Mouse (Mus musculus) hindbrain, postnatal 0 days (tissue): ENCODE data around the gene Aqp7. TPM values are rescaled to one million over a fixed set of nuclear protein-coding genes. Genes with fewer than 3 reads are reported as not detected.
A peak's percentile ranks its signal among the peaks of the same experiment; 100 is the strongest.

Experiments
- ATAC-seq: fragments of 200-750 bp; cut with Nextera tagmentation; 2 replicates; pipeline ENCODE4 v1.8.0; 2017; ENCODE audit warnings: mild to moderate bottlenecking, moderate TSS enrichment, moderate library complexity
- DNase-seq: peaks from one replicate; pipeline ENCODE4 v3.0.0-alpha.2; 2015; ENCODE audit warnings: low spot score
- H3K27ac ChIP-seq: fragments of 300-500 bp; sonication (generic); 2 replicates; pipeline ENCODE4 v1.5.1; 2014; ENCODE audit warnings: mild to moderate bottlenecking
- H3K27me3 ChIP-seq: fragments of 300-500 bp; sonication (generic); 2 replicates; pipeline ENCODE4 v1.6.1; 2014; ENCODE audit warnings: low read length, mixed read lengths; ENCODE audit not compliant: insufficient read depth
- H3K36me3 ChIP-seq: fragments of 300-500 bp; sonication (generic); 2 replicates; pipeline ENCODE4 v1.6.1; 2014; ENCODE audit warnings: low read length, mixed read lengths; ENCODE audit not compliant: insufficient read depth
- H3K4me1 ChIP-seq: fragments of 300-500 bp; sonication (generic); 2 replicates; pipeline ENCODE4 v1.6.1; 2014; ENCODE audit warnings: antibody characterized with exemption, low read length, mixed read lengths; ENCODE audit not compliant: insufficient read depth
- H3K4me2 ChIP-seq: fragments of 300-500 bp; sonication (generic); 2 replicates; pipeline ENCODE4 v1.6.1; 2014; ENCODE audit warnings: low read depth, mild to moderate bottlenecking, low read length, moderate library complexity, mixed read lengths
- H3K4me3 ChIP-seq: fragments of 300-500 bp; sonication (generic); 2 replicates; pipeline ENCODE4 v1.5.1; 2014; ENCODE audit warnings: low read length
- H3K9ac ChIP-seq: fragments of 300-500 bp; sonication (generic); replicated peaks from 2 replicates; pipeline ENCODE4 v1.6.1; 2014; ENCODE audit warnings: mild to moderate bottlenecking, low read length, moderate library complexity, mixed read lengths
- H3K9me3 ChIP-seq: fragments of 300-500 bp; sonication (generic); 2 replicates; pipeline ENCODE4 v1.6.1; 2016; ENCODE audit warnings: low read length, mixed read lengths
- CTCF ChIP-seq: IDR thresholded peaks from 2 replicates; pipeline ENCODE4 v1.5.1; 2016; ENCODE audit warnings: antibody characterized with exemption, control low read depth, low read depth
- WGBS: fragments of 180-500 bp; shearing (Covaris S2); extraction: QIAGEN DNeasy Blood & Tissue Kit; methylation state at CpG from one replicate; pipeline ENCODE4 v1.1.7; 2014; 5-methylcytosine and 5-hydroxymethylcytosine counted together
- polyA plus RNA-seq: library from polyadenylated mRNA; unstranded; fragments of >200 nt; fragmentation: Nextera tagmentation; extraction: Ambion mirVana; gene quantifications from 2 replicates; pipeline ENCODE4 v1.2.1, GENCODE M21; 2015
- total RNA-seq: library from RNA; depleted of rRNA; stranded (reverse); fragments of >200 nt; gene quantifications from 2 replicates; pipeline ENCODE4 v1.2.3, GENCODE M21; 2014

Aqp7 gene
- total and polyA plus RNA-seq, 2 experiments from 2014 or later = 0.06 TPM; not detected in 1

GRCm38 (mm10) chr4:41037942-41038341, 10.0 kb downstream of the Aqp7 start:
- Histone ChIP-seq H3K36me3 (no peaks in the 10 kb centered on the region), H3K9ac (no peak overlapping the region), H3K4me3 (no peak overlapping the region), H3K4me2 (no peak overlapping the region), H3K27me3 (no peaks in the 10 kb centered on the region), H3K9me3 (no peaks in the 10 kb centered on the region), H3K4me1 (no peaks in the 10 kb centered on the region), H3K27ac (no peak overlapping the region)
- no peak for TF ChIP-seq CTCF
- DNase-seq (no peak), ATAC-seq (no peak)
- 65% methylated on average over 3 of the region's 3 CpGs for WGBS

- H3K36me3 ChIP-seq = no peaks in the 10 kb centered on the region
- no peak overlapping the region for H3K9ac ChIP-seq
- H3K4me1 ChIP-seq = no peaks in the 10 kb centered on the region
- H3K4me3 ChIP-seq = no peak overlapping the region
- no peaks in the 10 kb centered on the region for H3K9me3 ChIP-seq
- H3K27ac ChIP-seq = no peak overlapping the region
- ATAC-seq = no peak
- 86% methylated on average over 3 of the region's 3 CpGs for whole genome bisulfite sequencing
- no peaks in the 10 kb centered on the region for H3K27me3 ChIP-seq
- TF ChIP-seq CTCF = no peak
- no peak for DNase-seq
- H3K4me2 ChIP-seq = no peak overlapping the region
These were observed 16.7 kb downstream of the Aqp7 start for GRCm38 (mm10) chr4:41031242-41031641.

DNA sequence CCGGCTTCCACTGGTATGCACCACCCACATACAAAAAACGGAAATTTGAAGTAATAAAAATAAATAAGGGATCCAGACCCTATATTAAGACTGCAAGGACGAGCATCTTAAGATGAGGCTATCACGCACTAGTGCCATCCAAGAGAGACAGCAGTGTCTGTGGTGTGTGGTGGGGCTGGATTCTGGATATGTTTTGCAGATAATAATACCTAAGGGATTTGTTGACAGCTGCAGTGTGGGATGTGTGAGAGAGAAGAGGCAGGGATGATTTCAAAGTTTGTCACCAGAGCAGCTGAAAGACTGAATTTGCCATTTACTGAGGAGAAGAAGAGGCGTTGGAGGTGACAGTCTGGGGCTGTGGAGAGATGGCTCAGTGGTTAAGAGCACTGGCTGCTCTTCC, 18.6 kb downstream of the Aqp7 start:
- Histone ChIP-seq H3K36me3 (peaks cover 11% of the 10 kb centered on the region; the same call in 1 of the 2 replicates), H3K4me2 (no peak overlapping the region), H3K4me3 (no peak overlapping the region), H3K9me3 (no peaks in the 10 kb centered on the region), H3K4me1 (no peaks in the 10 kb centered on the region), H3K27ac (no peak overlapping the region), H3K9ac (no peak overlapping the region), H3K27me3 (no peaks in the 10 kb centered on the region)
- WGBS = 90% methylated on average over 5 of the region's 5 CpGs
- ATAC-seq (no peak), DNase-seq (no peak)
- TF ChIP-seq CTCF = no peak

DNA sequence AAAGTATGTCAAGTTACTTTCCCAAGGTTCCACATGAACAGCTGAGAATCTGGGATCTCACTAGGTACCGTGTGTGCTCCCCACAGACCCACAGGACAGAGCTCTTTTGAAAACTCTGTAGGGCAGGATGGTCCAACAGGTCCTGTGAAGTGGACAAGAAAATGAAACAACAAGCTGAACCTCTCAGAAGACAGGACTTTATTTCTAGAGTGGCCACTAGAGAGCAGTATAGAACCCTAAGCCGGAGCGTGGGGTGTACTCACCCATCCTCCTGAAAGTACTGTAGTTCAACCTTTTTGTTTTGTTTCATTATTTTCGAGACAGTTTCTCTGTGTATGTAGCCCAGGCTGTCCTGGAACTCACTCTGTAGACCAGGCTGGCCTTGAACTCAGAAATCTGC, 19.7 kb downstream of the Aqp7 start:
- no peak for DNase-seq
- Histone ChIP-seq H3K4me2 (no peak overlapping the region), H3K4me1 (no peaks in the 10 kb centered on the region), H3K9me3 (no peaks in the 10 kb centered on the region), H3K27me3 (no peaks in the 10 kb centered on the region), H3K36me3 (peaks cover 17% of the 10 kb centered on the region), H3K4me3 (no peak overlapping the region), H3K27ac (no peak overlapping the region), H3K9ac (no peak overlapping the region)
- ATAC-seq = no peak
- WGBS = 85% methylated on average over 4 of the region's 4 CpGs
- TF ChIP-seq CTCF = peak; percentile 8; the same call in 1 of the 2 replicates

DNA sequence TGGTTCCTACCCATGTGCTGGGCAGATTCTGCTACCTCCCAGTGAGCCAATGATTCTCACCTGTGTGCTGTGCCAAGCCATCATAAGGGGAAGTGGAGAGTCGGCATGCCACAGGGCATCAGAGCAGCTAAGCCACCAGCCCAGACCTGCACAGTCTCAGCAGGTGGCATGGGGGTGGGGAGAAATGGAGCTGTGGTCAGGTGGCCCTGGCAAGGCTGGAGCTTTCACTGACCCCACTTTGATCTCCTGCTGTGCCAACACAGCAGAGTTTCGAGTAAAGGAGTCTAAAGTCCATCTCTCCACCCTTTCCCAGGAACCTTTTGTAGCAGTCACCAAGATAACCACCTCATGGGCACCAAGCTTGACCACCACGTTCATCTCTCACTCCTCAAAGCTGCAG, 20.1 kb downstream of the Aqp7 start:
- no peak overlapping the region for H3K4me2 ChIP-seq
- ATAC-seq (no peak), DNase-seq (no peak)
- H3K9ac ChIP-seq = no peak overlapping the region
- H3K9me3 ChIP-seq = no peaks in the 10 kb centered on the region
- no peak overlapping the region for H3K27ac ChIP-seq
- 94% methylated on average over 3 of the region's 3 CpGs for WGBS
- peaks cover 17% of the 10 kb centered on the region for H3K36me3 ChIP-seq
- H3K4me3 ChIP-seq = no peak overlapping the region
- no peak for TF ChIP-seq CTCF
- H3K27me3 ChIP-seq = no peaks in the 10 kb centered on the region
- H3K4me1 ChIP-seq = no peaks in the 10 kb centered on the region

DNA sequence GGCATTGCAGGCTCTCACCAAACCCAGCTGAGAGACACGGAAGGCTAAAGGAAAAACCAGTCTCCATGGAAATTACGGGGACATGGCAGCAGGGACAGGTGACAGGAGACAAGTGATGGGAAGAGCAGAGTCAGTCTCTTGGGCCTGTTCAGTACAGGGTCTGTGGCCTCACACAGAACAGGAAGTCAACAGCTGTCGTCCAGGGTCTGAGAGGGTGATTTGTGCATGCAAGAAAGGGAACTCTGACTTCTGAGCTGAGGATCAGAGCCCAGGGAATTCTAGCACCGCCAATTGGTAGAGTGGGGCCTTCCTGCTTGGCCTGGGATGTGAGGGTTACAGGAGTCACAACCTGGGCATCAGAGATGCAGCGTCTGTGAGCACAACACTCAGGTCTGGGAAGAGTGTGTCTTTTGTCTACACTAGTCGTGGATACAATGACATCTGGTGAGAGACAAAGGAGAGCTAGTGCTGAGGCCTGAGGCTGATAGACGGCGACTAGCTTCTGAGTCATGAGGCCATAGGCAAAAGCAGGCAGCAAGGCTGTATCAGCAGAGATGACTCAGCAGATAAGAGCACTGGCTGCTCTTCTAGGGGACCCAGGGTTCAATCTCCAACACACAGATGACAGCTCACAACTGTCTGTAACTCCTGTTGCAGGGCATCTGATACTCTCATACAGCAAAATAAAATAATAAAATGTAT, 21.7 kb downstream of the Aqp7 start:
- Histone ChIP-seq H3K27ac (no peak overlapping the region), H3K36me3 (peaks cover 17% of the 10 kb centered on the region), H3K9me3 (no peaks in the 10 kb centered on the region), H3K4me1 (no peaks in the 10 kb centered on the region), H3K4me3 (no peak overlapping the region), H3K9ac (no peak overlapping the region), H3K27me3 (no peaks in the 10 kb centered on the region), H3K4me2 (no peak overlapping the region)
- DNase-seq (no peak), ATAC-seq (no peak)
- 53% methylated on average over 8 of the region's 8 CpGs for WGBS
- TF ChIP-seq CTCF = no peak

DNA sequence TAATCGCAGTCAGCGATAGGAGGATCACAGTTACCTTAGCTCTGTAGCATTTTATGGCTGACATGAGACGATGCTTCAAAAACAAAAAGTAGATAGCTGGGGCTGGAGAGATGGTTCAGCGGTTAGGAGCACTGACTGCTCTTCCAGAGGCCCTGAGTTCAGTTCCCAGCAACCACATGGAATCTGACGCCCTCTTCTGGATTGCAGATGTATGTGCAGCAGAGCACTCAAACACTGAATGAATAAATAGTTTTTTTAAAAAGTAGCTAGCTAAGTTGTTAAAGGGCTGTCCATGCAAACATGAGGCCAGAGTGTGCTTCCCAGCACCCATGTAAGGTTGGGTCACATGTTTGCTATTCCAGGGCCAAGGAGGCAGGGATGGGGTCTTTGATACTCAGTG, 26.8 kb downstream of the Aqp7 start:
- peak; percentile 4; the same call in 1 of the 2 replicates for TF ChIP-seq CTCF
- Histone ChIP-seq H3K27me3 (no peaks in the 10 kb centered on the region), H3K4me2 (no peak overlapping the region), H3K4me1 (no peaks in the 10 kb centered on the region), H3K9me3 (no peaks in the 10 kb centered on the region), H3K27ac (no peak overlapping the region), H3K9ac (no peak overlapping the region), H3K4me3 (no peak overlapping the region), H3K36me3 (peaks cover 30% of the 10 kb centered on the region)
- ATAC-seq (no peak), DNase-seq (no peak)
- WGBS = 87% methylated on average over 5 of the region's 5 CpGs
